Mouse (Mus musculus): Measurements from ENCODE around the gene Gm28961.
"Not testable (repeated sequence)": the region's sequence is repeated elsewhere in the genome, so short reads cannot be mapped to it uniquely, and the experiment has no call there.

The Gm28961 gene

DNA sequence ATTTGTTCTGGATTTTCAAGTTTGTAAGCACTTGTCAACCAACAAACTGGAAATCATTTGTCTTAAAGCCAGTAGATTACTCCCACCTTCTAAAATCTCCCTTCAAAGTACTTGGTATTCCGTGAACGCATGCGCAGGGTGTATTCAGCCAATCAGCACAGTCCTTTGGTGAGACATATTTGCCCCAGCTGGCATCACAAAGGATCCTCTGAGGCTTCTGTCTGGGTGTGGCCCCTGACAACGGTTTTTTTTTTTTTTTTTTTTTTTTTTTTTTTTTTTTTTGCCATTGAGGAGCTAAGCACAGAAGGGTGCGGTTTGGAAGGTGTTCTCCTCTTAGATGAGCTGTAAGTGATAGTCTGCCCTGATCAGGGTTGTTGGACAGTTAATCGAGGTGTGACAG is at the start of gene Gm28961:
Gene Gm28961, plus strand, starts transcription at position 301 of the 400 bp plus-strand sequence.
- not testable (repeated sequence) for DNase-seq (ENCODE audit: extremely low read depth, low read depth, low spot score)
